Mouse (Mus musculus) heart, adult 2 months (tissue): Measurements from ENCODE around the gene BC035947.
"Not testable (repeated sequence)": the region's sequence is repeated elsewhere in the genome, so short reads cannot be mapped to it uniquely, and the experiment has no call there.

Experiments
- CTCF ChIP-seq: fragments of 200-600 bp; IDR thresholded peaks from 2 replicates; pipeline ENCODE4 v1.8.1; 2022; ENCODE audit warnings: antibody characterized with exemption, mild to moderate bottlenecking, moderate library complexity
- EP300 ChIP-seq: fragments of 200-500 bp; IDR thresholded peaks from 2 replicates; pipeline ENCODE4 v1.6.1; 2011; ENCODE audit warnings: low read depth, low read length, control low read depth; ENCODE audit not compliant: insufficient read depth
- POLR2A ChIP-seq: fragments of 200-500 bp; IDR thresholded peaks from 2 replicates; pipeline ENCODE4 v1.6.1; 2011; ENCODE audit warnings: mild to moderate bottlenecking, low read depth, low read length, control low read depth; ENCODE audit not compliant: insufficient read depth

DNA sequence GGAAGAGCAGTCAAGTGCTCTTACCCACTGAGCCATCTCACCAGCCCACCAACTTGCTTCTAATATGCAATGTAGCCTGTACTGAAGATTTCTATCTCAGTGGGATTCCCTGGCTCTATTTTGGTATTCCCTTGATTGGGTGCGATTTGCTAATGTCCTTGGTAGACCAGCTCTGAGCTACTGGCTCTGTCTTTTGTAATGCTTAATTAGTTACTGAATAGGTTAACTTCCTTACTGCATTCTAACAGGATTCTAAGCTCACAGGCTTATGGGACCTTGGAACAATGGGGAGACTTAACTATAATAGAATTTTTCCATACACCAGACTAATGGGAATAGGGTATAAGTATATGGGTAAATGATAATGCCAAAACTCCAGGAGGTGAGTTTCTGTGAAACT, 31.7 kb upstream of the BC035947 start:
- not testable (repeated sequence) for TF ChIP-seq CTCF, POLR2A, EP300
